Mouse (Mus musculus) urinary bladder, adult 2 months (tissue): Measurements from ENCODE around the gene Dbndd2. TPM values are rescaled to one million over a fixed set of nuclear protein-coding genes. Genes with fewer than 3 reads are reported as not detected.

Source experiments
- DNase-seq: peaks from one replicate; pipeline ENCODE4 v3.0.0; 2022; ENCODE audit warnings: low spot score
- polyA plus RNA-seq: library from polyadenylated mRNA; depleted of rRNA; stranded (reverse); fragments of >200 nt; gene quantifications from 2 replicates; pipeline ENCODE4 v1.2.3, GENCODE M21; 2012; rRNA removed

Gene Dbndd2
- 124 and 133 TPM in 2 replicates for polyA plus RNA-seq

- peak; percentile 58 for DNase-seq
These were observed at the start of gene Dbndd2 for GRCm38 (mm10) chr2:164485681-164486257. Gene Dbndd2, plus strand, starts transcription at chr2:164486106.

DNA sequence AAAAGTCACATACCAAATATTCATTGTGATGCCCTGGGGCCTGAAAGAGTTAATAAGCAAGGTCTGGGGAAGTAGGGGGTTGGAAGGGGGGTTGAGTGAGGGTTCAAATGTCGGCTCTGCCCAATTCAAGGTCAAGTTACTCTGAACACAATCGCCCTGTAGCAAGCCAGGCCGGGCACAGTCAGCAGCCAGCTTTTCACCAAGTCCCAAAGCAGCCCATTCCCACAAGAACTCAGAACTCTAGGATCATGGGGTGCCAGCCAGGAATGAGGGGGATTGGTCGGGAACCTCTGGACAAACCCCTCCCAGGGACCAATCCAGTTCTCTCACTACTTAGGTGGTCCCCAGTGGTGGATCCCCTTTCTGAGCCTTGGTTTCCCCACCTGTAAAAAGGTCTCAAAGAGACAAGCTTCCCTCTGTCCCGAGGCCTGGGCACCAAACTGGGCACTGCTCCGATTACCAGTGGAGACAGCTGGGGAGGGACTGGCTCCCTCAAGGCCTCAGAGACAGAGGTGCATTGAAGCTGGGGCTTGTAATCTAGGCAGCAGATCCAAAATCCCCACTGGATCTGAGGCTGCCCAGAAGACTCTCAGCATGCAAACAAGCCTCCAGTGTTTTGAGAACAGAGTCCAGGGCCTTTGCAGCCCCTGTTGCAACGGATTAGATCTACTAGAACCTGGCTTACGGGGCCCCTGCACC lies 49.5 kb upstream of the Dbndd2 start:
- no peak for DNase-seq

- no peak for DNase-seq
These were observed 48.9 kb upstream of the Dbndd2 start for GRCm38 (mm10) chr2:164436961-164437360.

- DNase-seq, result no peak
These were observed 48.2 kb upstream of the Dbndd2 start for GRCm38 (mm10) chr2:164437710-164438109.

DNA sequence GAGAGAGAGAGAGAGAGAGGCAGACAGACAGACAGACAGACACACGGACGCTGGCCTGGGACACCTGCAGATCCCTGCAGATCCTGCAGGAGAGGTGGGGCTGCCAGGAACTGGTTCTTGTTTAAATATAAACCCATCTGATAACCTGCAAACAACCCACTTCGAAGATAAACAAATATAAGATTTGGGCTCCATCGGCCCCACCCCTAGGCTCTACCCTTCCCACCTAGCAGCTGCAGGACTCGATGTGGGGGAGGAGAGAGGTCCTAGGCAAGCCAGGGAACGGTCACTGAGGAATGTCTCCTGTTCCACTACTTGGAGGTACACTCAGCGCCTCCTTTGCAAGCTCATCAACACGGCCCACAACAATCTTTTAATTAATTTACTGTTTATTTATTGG lies 47.6 kb upstream of the Dbndd2 start:
- DNase-seq, result no peak

DNA sequence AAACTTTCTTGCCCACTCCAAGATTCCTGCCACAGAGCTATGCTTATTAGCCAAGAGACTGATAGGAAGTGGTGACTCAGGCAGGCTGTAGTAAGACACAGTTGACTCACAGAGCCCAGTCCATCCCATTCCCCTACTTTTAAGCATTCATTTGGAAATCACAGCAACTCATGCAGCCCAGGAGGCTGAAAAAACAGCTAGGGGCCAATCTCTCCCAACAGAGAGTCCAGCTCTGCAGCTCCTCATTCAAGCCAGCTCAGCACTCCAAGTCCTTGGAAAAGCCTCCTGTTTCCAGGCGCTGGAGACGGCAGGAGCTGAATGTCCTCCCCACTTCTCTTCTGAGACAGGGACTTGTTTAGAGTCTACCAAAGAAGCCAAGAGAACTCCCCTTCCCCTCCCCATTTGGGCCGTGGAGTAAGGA lies 46.9 kb upstream of the Dbndd2 start:
- DNase-seq, result no peak

DNA sequence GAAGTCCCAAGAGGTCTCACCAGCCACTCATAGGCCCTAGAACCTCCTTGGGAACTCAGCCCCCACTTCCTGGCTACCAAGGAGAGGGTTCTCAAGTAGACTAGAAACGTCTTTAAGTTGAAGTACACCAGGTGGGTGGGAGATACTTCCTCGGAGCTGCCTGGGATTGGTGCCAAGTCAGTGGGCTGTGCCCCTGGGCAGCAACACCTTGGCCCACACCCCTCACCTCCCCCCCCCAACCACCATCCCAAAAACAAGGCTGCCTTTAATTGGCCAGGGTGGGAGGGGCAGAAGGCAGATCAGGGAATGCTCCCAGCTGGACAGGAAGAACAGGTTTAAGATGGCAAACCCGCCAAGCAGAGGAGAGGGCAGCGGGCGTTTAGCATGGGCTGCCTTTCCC lies 45.6 kb upstream of the Dbndd2 start:
- DNase-seq, result no peak

DNA sequence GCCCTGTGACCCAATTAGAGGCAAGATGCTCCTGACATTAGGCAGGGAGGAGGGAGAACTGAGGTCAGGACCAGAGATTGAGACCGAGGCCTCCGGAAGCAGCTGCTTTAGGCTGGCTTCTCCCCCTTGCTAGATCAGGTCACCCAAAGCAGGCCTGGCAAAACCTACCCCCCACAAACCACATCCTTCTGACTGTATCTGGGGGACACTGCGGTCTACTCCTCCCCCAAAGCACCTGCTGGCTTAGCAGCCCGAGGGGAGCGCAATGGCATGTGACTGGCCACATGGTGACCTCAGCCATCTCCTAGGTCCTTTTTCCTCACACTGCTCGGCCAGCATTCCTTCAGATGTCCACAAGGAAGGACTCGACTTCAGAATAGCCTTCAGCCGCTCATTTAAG lies 44.8 kb upstream of the Dbndd2 start:
- DNase-seq, result no peak

DNA sequence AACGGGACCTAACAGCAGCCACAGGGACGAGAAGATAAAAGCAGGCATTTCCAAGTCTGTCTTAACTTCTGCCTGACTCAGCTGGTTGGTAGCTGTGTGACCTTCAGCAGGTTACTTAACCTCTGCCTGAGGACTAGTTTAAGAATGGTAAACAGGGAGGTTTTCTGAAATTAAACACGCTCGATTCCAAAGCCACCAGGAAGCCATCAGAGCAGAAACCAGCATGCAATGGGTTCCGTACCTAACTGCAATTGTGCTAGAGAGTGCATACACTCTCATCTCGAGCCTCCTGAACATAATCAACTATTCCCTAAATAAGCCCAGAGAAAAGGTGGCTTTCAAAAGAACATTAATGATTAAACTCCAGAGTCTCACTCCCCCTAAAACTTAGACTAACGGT lies 44.2 kb upstream of the Dbndd2 start:
- DNase-seq, result no peak

DNA sequence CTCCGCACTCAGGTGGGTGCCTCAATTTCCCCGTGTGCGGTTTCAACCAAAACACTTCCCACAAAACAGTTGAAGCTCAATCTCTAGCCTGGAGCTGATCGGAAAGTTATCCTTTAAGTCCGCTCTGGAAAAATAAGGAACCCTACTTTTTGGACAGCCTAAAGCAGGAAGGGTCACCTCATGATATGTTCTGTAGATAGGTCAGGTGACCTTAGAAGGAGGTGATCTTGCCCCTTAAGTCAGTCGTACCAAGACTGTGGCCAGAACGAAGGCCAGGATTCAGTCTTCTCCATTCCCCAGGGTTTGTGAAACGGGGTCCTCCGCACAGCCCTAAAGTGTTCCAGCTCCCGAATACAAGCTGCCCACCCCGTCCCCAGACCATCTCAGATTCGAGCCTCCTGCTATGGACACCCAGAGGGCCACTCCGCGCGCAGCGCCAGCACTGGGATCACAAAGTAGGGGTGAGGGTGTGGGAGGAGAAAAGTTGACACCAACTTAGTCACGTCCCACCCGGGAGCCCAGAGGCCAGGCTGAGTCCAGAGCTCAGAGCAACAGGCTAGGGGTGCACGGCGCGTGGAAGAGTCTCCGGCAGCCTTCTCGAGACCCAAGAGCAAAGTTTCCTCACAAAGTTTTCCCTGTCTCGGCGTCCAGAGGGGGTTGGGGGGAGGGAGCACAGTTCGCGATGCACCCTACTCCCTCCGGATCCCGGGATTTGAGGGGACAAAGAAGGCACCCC lies 43.4 kb upstream of the Dbndd2 start:
- DNase-seq, result peak; percentile 68

DNA sequence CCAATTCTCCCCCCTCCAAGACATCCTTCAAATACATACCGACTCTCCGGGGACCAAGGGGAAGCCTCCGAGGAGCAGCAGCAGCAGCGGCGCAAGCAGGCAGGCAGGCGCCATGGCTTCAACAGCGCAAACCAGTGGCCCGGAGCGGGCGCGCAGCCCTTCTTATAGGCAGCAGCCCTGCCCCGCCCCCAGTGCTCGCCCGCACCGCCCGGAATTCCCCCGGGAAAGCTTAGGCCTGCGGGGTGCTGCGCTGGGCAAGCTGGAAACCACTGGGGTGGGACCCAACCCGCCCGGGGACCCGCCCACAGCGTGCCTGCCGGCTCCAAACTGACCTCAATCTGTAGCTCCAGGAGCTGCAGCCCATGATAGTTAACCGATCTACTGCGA lies 42.9 kb upstream of the Dbndd2 start:
- peak; percentile 98 for DNase-seq

GRCm38 (mm10) chr2:164443460-164444000 lies 42.4 kb upstream of the Dbndd2 start, which contains the start of gene Sdc4:
Gene Sdc4, minus strand, starts transcription at chr2:164443887.
- DNase-seq, result no peak

- no peak for DNase-seq
These were observed 41.2 kb upstream of the Dbndd2 start for GRCm38 (mm10) chr2:164444701-164445100.

DNA sequence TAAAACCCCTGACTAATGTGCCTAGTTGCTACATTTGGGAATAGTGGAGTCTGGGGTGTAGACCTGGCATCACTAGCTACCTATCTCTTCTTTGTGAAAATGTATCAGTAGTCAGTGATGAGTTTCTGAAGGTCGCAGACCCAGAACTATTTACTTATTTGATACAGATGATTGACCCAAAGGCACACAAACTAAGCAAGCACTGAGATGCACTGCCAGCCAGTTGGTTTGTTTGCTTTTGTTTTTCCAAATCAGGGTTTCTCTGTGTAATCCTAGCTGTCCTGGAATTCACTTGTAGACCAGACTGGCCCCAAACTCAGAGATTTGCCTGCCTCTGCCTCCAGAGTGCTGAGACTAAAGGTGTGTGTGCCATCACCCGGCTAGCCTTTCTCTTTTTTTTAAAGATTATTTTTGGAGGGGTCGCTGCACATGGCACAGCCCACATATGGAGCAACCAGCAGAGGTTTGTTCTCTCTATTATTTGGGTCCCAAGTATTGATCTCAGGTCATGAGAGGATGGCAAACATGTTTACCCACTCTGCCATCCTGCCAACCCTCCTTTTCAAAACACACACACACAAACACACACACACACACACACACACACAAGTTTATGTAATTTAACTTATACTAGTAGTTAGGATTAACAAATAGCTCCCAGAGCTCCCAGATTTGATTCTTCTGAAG lies 40.4 kb upstream of the Dbndd2 start:
- no peak for DNase-seq

GRCm38 (mm10) chr2:164446086-164446469 lies 39.8 kb upstream of the Dbndd2 start:
- no peak for DNase-seq

DNA sequence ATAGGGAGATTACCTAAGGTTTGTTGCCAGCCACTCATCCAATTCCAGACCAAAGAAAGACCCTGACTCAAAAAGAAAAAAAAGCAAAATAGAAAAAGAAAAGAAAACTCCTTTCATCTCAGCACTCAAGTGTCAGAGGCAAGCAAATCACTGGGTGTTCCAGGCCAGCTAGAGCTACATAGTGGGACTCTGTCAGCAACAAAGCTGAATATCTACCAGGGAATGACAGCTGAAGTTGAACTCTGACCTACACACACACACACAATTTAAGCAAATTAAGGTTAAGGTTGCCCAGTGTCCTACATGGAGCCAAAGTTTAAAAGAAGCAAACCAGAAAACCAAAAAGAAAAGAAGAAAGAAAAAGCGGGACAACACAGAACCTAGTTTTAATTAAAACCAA lies 37.8 kb upstream of the Dbndd2 start:
- no peak for DNase-seq

GRCm38 (mm10) chr2:164448921-164449320 lies 37.0 kb upstream of the Dbndd2 start:
- DNase-seq, result no peak

DNA sequence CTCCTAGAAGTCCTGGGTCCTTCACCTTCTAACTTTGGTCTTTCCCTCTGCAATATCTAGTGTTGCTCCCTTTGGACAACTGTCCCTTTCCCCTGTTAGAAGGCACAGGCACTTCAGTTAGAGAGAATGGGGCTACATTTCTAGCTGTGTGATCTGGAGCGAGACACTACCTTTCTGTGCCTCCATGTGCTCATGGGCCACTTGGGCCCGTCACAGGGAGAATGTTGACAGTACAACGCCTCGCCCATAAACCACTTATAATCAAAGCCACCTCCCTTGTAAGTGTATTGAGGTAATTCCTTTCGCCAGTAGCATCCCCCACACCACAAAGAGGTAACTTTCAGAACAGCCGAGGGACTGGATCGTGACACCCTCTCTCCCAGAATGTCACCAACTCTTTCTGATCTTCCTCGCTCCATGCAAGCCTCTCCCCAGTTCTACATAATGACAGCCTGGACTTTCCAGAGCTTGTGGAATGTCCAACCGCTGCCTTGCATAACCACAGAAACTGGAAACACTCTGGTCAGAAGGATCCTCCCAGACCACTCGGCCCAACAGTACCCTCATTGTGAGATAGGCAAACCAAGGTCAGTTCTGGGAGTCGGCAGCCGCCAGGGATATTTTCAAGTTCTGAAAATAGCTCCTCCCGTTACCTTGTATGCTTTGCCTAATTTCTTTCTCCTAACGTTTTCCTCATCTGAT lies 36.4 kb upstream of the Dbndd2 start:
- DNase-seq, result no peak

GRCm38 (mm10) chr2:164452000-164452676 lies 33.8 kb upstream of the Dbndd2 start:
- DNase-seq, result no peak

GRCm38 (mm10) chr2:164453047-164453757 lies 32.7 kb upstream of the Dbndd2 start:
- DNase-seq, result no peak
